Mouse (Mus musculus): ENCODE data around the gene Olfr987. TPM values are rescaled to one million over a fixed set of nuclear protein-coding genes. Genes with fewer than 3 reads are reported as not detected.
"Not testable (repeated sequence)": the region's sequence is repeated elsewhere in the genome, so short reads cannot be mapped to it uniquely, and the experiment has no call there.

The Olfr987 gene
- not detected for total RNA-seq (2022)

GRCm38 (mm10) chr2:85339215-85339614 lies at the start of gene Olfr987:
Gene Olfr987 (minus strand): TSS chr2:85339315.
- DNase-seq (ENCODE audit: low spot score in 2 of 2) = not testable (repeated sequence)

DNA sequence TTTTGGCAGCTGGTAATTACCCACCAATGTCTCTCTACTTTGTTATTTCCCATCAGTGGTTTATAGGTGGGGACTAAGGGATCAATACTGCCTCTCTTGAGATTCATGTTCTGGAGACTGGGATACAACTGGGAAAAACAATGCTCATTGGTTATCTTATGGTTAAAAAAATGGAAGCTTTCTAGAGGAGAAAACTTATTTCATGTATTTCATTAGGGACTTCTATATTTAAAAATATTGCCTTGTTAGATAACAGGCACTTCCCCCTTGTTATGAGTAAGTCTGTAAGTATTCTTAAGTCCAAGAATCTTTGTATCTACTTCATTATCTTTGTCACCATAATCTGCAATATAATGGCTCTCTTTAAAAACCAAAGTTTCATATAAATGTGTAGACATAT lies 24.0 kb upstream of the Olfr987 start, which contains the start of gene Olfr988:
Olfr988 (minus strand) TSS at position 101 of the 400 bp plus-strand sequence.
- DNase-seq (ENCODE audit: low spot score in 2 of 2) = not testable (repeated sequence)

- DNase-seq (ENCODE audit: low spot score in 2 of 2) = no peak
Measured at GRCm38 (mm10) chr2:85339972-85340371, 857 bp upstream of the Olfr987 start.

GRCm38 (mm10) chr2:85319106-85319505 lies 20.0 kb downstream of the Olfr987 start:
- peak in 1 of 2 experiments; percentile 4 for DNase-seq (ENCODE audit: low spot score in 2 of 2)

- no peak for DNase-seq (ENCODE audit: low spot score in 2 of 2)
Measured at GRCm38 (mm10) chr2:85285406-85285805, 53.7 kb downstream of the Olfr987 start.

DNA sequence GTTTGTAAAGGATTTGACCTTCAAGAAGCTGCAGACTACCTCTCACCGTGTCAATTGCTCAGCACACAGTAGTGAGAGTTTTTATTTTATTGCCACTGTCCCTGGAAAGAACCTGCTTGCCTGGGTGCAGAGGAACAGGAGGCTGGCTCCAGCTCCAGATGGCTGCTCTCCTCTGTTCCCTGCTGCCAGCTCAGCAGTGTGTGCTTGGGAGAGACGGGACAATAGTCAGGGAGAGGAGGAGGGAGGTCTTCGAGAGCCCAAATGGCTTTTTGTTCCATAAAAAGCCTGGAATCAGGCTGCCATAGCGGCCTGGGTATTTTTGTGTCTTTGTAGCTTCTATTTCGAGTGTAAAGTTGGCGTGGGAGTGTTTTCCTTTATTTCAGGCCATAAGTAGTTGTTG lies 54.5 kb downstream of the Olfr987 start:
- DNase-seq (ENCODE audit: low spot score in 2 of 2) = peak; percentile 37 to 87

DNA sequence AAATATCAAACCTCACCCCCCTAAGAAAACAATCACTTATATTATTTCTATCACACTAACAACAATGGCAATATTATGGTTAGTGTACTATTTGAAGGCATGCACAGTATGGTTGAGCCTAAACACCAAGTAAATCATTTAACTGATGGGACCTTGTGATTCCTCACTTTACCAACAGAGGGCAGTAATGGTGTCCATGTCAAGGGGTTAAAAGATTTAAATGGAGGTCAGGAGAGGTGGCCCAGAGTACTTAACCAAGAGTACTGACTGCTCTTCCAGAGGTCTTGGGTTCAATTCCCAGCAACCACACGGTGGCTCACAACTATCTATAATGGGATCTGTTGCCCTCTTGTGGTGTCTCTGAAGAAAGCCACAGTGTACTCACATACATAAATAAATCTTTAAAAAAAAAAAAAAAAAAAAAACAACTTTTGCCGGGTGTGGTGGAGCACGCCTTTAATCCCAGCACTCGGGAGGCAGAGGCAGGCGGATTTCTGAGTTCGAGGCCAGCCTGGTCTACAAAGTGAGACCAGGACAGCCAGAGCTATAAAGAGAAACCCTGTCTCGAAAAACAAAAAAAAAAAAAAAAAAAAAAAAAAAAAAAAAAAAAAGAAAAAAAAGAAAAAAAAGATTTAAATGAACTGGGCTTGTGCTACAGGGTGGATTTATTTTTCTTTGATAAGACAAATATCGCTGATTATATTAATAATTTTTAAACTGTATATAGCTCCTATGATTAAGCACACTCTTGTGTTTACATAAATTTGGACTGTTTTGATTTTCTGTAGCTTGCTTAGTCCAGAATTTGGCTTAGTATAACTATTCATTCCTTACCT lies 55.3 kb downstream of the Olfr987 start:
- DNase-seq (ENCODE audit: low spot score in 2 of 2) = no peak

- DNase-seq (ENCODE audit: low spot score in 2 of 2) = no peak
Measured at GRCm38 (mm10) chr2:85281023-85281422, 58.1 kb downstream of the Olfr987 start.

Other genes starting within 250 kb of the Olfr987 start
- under 1 TPM; 0.23 to 0.28 (median 0.27) TPM for gene Aplnr, start 203.1 kb downstream of the Olfr987 start, total RNA-seq (2022)
- gene Lrrc55, start 142.1 kb downstream of the Olfr987 start, total RNA-seq (2022) = 10 to 100 TPM; 31.0 to 44.8 (median 36.6) TPM
- gene Olfr988, start 23.9 kb upstream of the Olfr987 start, total RNA-seq (2022) = not detected
- not detected for gene Olfr992, start 70.2 kb upstream of the Olfr987 start, total RNA-seq (2022)
- not detected for gene Olfr993, start 75.6 kb upstream of the Olfr987 start, total RNA-seq (2022)
- gene Olfr994, start 97.1 kb upstream of the Olfr987 start, total RNA-seq (2022) = not detected
- not detected for gene Olfr995, start 104.3 kb upstream of the Olfr987 start, total RNA-seq (2022)
- gene 4833423E24Rik, start 179.7 kb upstream of the Olfr987 start, total RNA-seq (2022) = under 1 TPM in 3 of 4 experiments, not detected in 1; 0.15 to 0.27 (median 0.16) TPM
- not detected for gene Olfr996, start 239.9 kb upstream of the Olfr987 start, total RNA-seq (2022)
- not detected for gene Olfr998, start 249.6 kb upstream of the Olfr987 start, total RNA-seq (2022)

All from left cerebral cortex, adult 8-10 months (tissue).